Mouse (Mus musculus) stomach, embryonic 14.5 days (tissue): ENCODE data around the gene Lsm2. TPM values are rescaled to one million over a fixed set of nuclear protein-coding genes. Genes with fewer than 3 reads are reported as not detected.
"Not testable (repeated sequence)": the region's sequence is repeated elsewhere in the genome, so short reads cannot be mapped to it uniquely, and the experiment has no call there.

Source experiments
- ATAC-seq: fragments of 200-750 bp; cut with Nextera tagmentation; 2 replicates; pipeline ENCODE4 v1.8.0; 2017; ENCODE audit warnings: low read depth, moderate TSS enrichment; ENCODE audit not compliant: insufficient number of reproducible peaks, insufficient read depth, low FRiP score
- H3K27ac ChIP-seq: fragments of 300-500 bp; sonication (generic); 2 replicates; pipeline ENCODE4 v1.5.1; 2014; ENCODE audit warnings: mild to moderate bottlenecking, low read length, moderate library complexity, mixed read lengths
- H3K27me3 ChIP-seq: fragments of 300-500 bp; sonication (generic); 2 replicates; pipeline ENCODE4 v1.6.1; 2014; ENCODE audit warnings: low read length, control low read depth, mixed read lengths; ENCODE audit not compliant: control insufficient read depth, insufficient read depth
- H3K36me3 ChIP-seq: fragments of 300-500 bp; sonication (generic); 2 replicates; pipeline ENCODE4 v1.6.1; 2014; ENCODE audit warnings: mild to moderate bottlenecking, control low read depth, low read length, moderate library complexity, mixed read lengths; ENCODE audit not compliant: control insufficient read depth, insufficient read depth
- H3K4me1 ChIP-seq: fragments of 300-500 bp; sonication (generic); 2 replicates; pipeline ENCODE4 v1.6.1; 2014; ENCODE audit warnings: low read length, control low read depth, mixed read lengths; ENCODE audit not compliant: control insufficient read depth, insufficient read depth
- H3K4me2 ChIP-seq: fragments of 300-500 bp; sonication (generic); replicated peaks from 2 replicates; pipeline ENCODE4 v1.6.1; 2014; ENCODE audit warnings: low read depth, low read length, control low read depth
- H3K4me3 ChIP-seq: fragments of 300-500 bp; sonication (generic); 2 replicates; pipeline ENCODE4 v1.5.1; 2014; ENCODE audit warnings: low read depth, low read length, control low read depth
- H3K9ac ChIP-seq: fragments of 300-500 bp; sonication (generic); replicated peaks from 2 replicates; pipeline ENCODE4 v1.6.1; 2014; ENCODE audit warnings: low read depth, mild to moderate bottlenecking, control low read depth, low read length, moderate library complexity, mixed read lengths
- H3K9me3 ChIP-seq: fragments of 300-500 bp; sonication (generic); 2 replicates; pipeline ENCODE4 v1.6.1; 2016; ENCODE audit warnings: low read depth, low read length, control low read depth; ENCODE audit not compliant: control insufficient read depth
- WGBS: fragments of 180-500 bp; shearing (Covaris S2); extraction: QIAGEN DNeasy Blood & Tissue Kit; methylation state at CpG from one replicate; pipeline ENCODE4 v1.1.7; 2014; 5-methylcytosine and 5-hydroxymethylcytosine counted together
- polyA plus RNA-seq: library from polyadenylated mRNA; unstranded; fragments of >200 nt; fragmentation: Nextera tagmentation; extraction: Ambion mirVana; gene quantifications from 2 replicates; pipeline ENCODE4 v1.2.1, GENCODE M21; 2014

Lsm2 gene
- polyA plus RNA-seq, 1 experiment from 2014 or later = 205 TPM

GRCm38 (mm10) chr17:34953258-34953657 lies 28.4 kb upstream of the Lsm2 start:
- no peaks in the 10 kb centered on the region for H3K9me3 ChIP-seq
- no peak overlapping the region for H3K9ac ChIP-seq
- WGBS = 79% methylated on average over 3 of the region's 3 CpGs
- no peak overlapping the region for H3K27ac ChIP-seq
- H3K4me2 ChIP-seq = peak overlapping the region; percentile 76
- H3K27me3 ChIP-seq = no peaks in the 10 kb centered on the region
- H3K36me3 ChIP-seq = peaks cover 22% of the 10 kb centered on the region
- H3K4me3 ChIP-seq = no peak overlapping the region
- no peak for ATAC-seq
- peaks cover 10% of the 10 kb centered on the region for H3K4me1 ChIP-seq

DNA sequence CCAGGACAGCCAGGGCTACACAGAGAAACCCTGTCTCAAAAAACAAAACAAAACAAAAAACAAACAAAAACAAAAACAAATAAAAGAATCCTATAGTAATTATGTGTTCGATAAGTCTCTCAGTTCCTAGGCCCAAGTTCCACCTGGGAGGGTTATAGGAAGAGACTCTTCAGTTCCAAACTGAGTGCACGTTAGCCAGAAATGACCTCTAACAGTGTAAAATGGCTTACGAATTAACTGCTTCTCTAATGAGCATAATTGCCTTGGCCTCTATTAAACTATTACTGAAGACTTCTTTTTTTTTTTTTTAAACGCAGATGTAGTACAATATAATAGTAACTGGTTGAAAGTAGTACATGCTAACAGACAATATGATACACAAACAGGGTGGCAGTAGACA lies 27.8 kb upstream of the Lsm2 start:
- Histone ChIP-seq H3K4me1 (peaks cover 10% of the 10 kb centered on the region), H3K4me3 (no peak overlapping the region), H3K36me3 (peaks cover 22% of the 10 kb centered on the region), H3K9ac (no peak overlapping the region), H3K27ac (no peak overlapping the region), H3K4me2 (no peak overlapping the region), H3K27me3 (no peaks in the 10 kb centered on the region), H3K9me3 (no peaks in the 10 kb centered on the region)
- 90% methylated on average over 4 of the region's 4 CpGs for WGBS
- no peak for ATAC-seq

GRCm38 (mm10) chr17:34954831-34955230 lies 26.8 kb upstream of the Lsm2 start:
- Histone ChIP-seq H3K4me1 (peaks cover 12% of the 10 kb centered on the region), H3K9ac (no peak overlapping the region), H3K9me3 (no peaks in the 10 kb centered on the region), H3K4me2 (no peak overlapping the region), H3K27me3 (no peaks in the 10 kb centered on the region), H3K4me3 (no peak overlapping the region), H3K27ac (no peak overlapping the region), H3K36me3 (peaks cover 16% of the 10 kb centered on the region)
- 93% methylated on average over 4 of the region's 4 CpGs for WGBS
- no peak for ATAC-seq

- H3K36me3 ChIP-seq = peaks cover 5% of the 10 kb centered on the region
- H3K4me1 ChIP-seq = peaks cover 9% of the 10 kb centered on the region
- H3K9me3 ChIP-seq = no peaks in the 10 kb centered on the region
- ATAC-seq = no peak
- no peak overlapping the region for H3K4me3 ChIP-seq
- no peak overlapping the region for H3K27ac ChIP-seq
- no peak overlapping the region for H3K9ac ChIP-seq
- H3K4me2 ChIP-seq = no peak overlapping the region
- H3K27me3 ChIP-seq = no peaks in the 10 kb centered on the region
- 74% methylated on average over 3 of the region's 3 CpGs for WGBS
Observed at GRCm38 (mm10) chr17:34955884-34956283, 25.8 kb upstream of the Lsm2 start.

DNA sequence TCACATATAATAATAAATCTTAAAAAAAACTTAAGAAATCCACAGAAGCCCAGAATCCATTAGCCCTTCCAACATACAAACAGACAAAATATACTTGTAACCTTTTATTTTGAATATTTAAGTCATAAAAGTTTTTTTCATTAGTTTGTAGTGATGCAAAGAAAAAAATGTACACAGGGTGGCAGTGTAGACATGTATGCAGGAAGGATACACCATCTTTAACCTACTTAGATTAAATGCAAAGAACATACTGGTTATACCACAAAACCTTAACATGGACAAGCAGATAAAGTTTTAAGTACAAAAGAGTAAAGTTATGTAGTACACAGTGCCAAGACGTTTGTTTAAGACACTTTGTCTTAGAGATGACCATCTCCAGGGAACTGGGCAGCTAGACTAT lies 25.3 kb upstream of the Lsm2 start:
- 41% methylated on average over 1 of the region's 1 CpGs for WGBS

GRCm38 (mm10) chr17:34957291-34957690 lies 24.4 kb upstream of the Lsm2 start:
- not testable (repeated sequence) for H3K27me3 ChIP-seq, ATAC-seq, H3K9ac ChIP-seq, H3K27ac ChIP-seq, H3K36me3 ChIP-seq, H3K4me3 ChIP-seq, H3K9me3 ChIP-seq, H3K4me2 ChIP-seq
- peaks cover 11% of the 10 kb centered on the region; the same call in 1 of the 2 replicates for H3K4me1 ChIP-seq
- 12% methylated on average over 29 of the region's 40 CpGs for WGBS

More for the DNA sequence above, 25.3 kb upstream of the Lsm2 start:
- ATAC-seq = no peak
- no peak overlapping the region for H3K4me3 ChIP-seq
- peaks cover under 1% of the 10 kb centered on the region; the same call in 1 of the 2 replicates for H3K36me3 ChIP-seq
- H3K9me3 ChIP-seq = no peaks in the 10 kb centered on the region
- H3K27ac ChIP-seq = no peak overlapping the region
- no peaks in the 10 kb centered on the region for H3K27me3 ChIP-seq
- H3K4me1 ChIP-seq = peaks cover 9% of the 10 kb centered on the region; the same call in 1 of the 2 replicates
- H3K9ac ChIP-seq = no peak overlapping the region
- H3K4me2 ChIP-seq = no peak overlapping the region

GRCm38 (mm10) chr17:34957966-34958365 lies 23.7 kb upstream of the Lsm2 start:
- WGBS = 25% methylated on average over 22 of the region's 40 CpGs
- H3K36me3 ChIP-seq, H3K27ac ChIP-seq, H3K9me3 ChIP-seq, H3K27me3 ChIP-seq, H3K4me2 ChIP-seq, H3K4me3 ChIP-seq, ATAC-seq, H3K9ac ChIP-seq: not testable (repeated sequence)
- H3K4me1 ChIP-seq = peaks cover 11% of the 10 kb centered on the region; the same call in 1 of the 2 replicates

DNA sequence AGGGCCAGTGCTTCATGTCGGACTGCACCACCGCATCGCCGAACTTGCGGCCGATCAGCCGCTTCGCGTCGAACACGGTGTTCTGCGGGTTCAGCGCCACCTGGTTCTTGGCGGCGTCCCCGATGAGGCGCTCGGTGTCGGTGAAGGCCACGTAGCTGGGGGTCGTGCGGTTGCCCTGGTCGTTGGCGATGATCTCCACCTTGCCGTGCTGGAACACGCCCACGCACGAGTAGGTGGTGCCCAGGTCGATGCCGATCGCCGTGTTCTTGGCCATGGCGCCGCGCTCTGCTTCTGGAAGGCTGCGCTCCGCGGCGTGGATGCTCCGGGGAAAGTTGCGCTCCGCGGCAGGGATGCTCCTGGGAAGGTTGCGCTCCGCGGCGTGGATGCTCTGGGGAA lies 22.9 kb upstream of the Lsm2 start:
- H3K9ac ChIP-seq, H3K36me3 ChIP-seq, H3K27ac ChIP-seq, H3K9me3 ChIP-seq, H3K27me3 ChIP-seq: not testable (repeated sequence)
- H3K4me2 ChIP-seq = peak overlapping the region; percentile 39
- peaks cover 11% of the 10 kb centered on the region; the same call in 1 of the 2 replicates for H3K4me1 ChIP-seq
- peak; percentile 16; the same call in 1 of the 2 replicates for ATAC-seq
- WGBS = 0% methylated on average over 27 of the region's 47 CpGs
- peak overlapping the region; percentile 15; the same call in 1 of the 2 replicates for H3K4me3 ChIP-seq

GRCm38 (mm10) chr17:34959130-34959778 lies 22.4 kb upstream of the Lsm2 start, which contains the start of gene Hspa1b:
TSS of gene Hspa1b (minus strand) at chr17:34959238.
- 1% methylated on average over 28 of the region's 32 CpGs for WGBS
- Histone ChIP-seq H3K4me3 (peak within 1 kb of the TSS; percentile 29), H3K4me1 (peaks cover 11% of the 10 kb centered on the region; the same call in 1 of the 2 replicates), H3K4me2 (peak within 1 kb of the TSS; percentile 69), H3K27ac (peak within 1 kb of the TSS; percentile 93), H3K9ac (peak within 1 kb of the TSS; percentile 42)
- not testable (repeated sequence) for H3K27me3 ChIP-seq, H3K36me3 ChIP-seq, H3K9me3 ChIP-seq
- ATAC-seq = peak; percentile 94
